Mouse (Mus musculus) cerebellum, adult (tissue): ENCODE measurements at regions not wholly inside any gene's neighbourhood (a gene's known extent, or its start where the extent isn't known, plus 50 kb on each side); places are given as distances from the start of the nearest gene placed in this dataset.
A peak's percentile ranks its signal among the peaks of the same experiment; 100 is the strongest.

Experiments used
- ATAC-seq: cut with Nextera tagmentation; 2 replicates; pipeline ENCODE4 v1.9.2; 2017; ENCODE audit warnings: mild to moderate bottlenecking, moderate library complexity, mixed read lengths; ENCODE audit not compliant: insufficient number of reproducible peaks, low FRiP score, low TSS enrichment

DNA sequence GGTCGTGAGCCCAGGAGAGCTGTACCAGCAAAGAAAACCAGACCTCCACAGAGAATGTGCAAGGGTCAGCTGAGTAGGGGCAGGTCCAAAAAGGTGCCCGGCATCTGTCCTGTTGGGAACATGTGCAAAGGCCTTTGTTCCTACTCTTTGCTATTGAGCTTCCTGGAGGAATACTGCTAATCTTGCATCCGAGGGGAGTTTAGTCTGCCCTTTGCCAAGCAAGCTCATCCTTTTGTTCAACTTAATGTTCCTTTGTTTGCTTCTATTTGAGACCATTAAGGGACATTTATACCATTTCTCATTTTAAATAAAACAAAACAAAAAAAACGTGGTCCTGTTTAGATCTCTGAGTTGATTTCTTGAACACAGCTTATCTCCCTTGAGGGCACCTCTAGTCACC is 166.6 kb downstream of the Dact1 start:
- ATAC-seq, result no peak

DNA sequence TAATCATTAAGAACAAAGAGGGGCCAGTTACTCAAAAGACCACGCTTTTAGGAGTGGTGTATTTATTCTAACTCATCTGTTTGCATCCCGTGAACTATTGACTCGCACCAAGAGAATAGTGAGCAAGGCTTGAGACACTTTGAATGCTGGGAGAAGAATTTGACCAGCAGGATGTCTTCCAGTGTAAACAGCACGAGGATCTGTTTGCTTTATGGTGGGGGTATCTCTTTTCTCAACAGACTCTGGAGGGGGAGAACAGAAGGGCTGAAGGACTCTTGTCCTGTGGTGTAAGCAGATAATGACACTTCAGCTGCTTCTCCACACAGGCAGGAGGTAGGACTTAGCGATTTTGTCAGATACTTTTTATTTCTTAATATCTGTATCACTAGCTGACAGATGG is 168.0 kb downstream of the Dact1 start:
- ATAC-seq, result no peak

DNA sequence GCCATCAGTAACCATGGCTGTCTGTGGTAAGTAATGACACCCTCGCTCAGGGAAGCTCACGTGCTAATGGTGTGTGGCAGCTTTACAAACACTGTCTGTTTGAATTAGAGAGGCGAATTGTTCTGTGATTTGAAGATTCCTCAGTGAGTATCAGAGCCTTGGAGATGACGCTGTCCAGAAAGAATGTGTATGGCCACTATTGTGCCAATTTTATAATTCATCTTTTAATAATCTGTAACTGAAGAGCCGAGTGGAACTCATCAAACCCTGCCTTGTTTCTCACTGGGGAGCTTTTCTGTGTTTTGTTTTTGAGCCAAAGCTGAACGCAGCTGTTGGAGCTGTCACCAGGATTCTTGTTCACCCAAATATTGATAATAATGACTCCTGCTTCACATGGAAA is 171.7 kb downstream of the Dact1 start:
- no peak for ATAC-seq

DNA sequence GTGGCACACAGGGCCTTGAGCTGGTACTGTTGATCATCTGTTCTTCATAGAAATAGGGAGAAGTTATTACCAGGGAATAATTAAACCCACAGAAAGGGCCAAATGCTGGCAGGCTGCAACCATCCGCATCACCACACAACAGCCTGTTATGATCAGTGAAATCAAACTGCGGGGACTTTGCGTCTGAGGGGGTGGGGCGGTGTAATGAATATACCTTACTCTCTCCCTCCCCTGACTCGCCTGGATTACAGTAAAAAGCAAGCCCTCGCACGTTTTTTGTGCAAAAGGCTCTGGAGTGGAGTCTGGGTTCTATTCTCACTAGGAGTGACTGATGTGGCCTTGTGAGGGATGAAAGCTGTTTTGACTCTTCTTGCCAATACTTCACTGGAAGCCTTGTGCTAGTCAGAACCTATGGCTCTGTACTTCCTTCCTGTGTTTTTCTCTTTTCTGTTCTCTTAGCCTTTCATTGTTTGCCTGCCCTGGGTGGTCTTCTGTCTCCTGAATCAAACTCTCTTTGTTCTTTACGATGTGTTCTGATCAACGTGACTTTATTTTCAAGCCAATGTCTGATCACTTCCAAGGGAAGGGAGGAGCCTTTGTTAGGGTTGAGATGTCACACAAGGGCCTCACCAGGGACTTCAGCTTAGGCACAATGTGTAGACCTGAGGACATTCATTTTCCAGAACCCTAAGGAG is 172.4 kb downstream of the Dact1 start:
- ATAC-seq, result no peak

DNA sequence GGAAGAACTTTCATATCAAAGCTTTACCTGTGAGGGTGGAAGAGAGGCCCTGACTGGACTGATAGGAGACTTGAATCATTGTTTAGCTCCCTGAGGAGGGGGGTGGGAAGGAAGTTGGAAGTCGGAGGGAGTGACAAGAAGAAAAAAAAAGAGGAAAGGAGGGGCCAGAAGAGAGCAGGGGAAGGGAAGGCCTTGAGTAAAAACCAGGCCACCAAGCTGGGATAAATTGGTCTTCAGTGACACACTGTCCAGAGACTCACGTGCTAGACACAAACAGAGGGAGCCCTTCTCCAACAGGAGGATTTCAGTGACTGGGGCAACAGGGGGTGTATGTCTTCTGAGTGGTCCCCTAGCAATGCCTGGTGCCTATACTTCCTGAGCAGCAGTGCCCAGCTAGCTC is 172.9 kb downstream of the Dact1 start:
- ATAC-seq, result no peak

DNA sequence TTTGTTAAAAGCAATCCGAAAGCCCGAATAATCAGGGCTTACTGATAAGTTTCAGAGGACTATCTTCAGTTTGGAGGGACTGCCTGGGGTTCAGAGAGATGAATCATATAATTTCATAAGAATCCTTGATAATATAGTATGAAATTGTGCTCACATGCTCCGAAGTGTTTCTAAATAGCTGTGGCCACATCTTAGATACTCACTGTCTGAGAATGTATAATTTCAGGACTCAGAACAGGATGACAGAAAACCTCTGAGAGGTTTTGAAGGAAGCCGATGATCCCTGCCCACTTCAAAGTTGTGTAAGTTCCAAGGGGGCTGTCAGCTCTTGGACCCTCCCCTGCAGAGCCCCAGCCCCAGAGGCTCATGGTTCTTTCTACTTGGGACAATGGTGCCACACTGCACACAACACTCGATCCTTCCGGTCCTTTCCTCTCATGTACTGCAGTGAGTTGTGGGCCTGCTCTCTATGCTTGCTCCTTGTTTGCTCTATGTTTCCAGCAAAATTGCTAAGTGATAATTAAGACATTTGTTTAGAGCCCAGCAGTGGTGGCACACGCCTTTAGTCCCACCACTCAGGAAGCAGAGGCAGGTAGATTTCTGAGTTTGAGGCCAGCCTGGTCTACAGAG is 174.0 kb downstream of the Dact1 start:
- no peak for ATAC-seq

DNA sequence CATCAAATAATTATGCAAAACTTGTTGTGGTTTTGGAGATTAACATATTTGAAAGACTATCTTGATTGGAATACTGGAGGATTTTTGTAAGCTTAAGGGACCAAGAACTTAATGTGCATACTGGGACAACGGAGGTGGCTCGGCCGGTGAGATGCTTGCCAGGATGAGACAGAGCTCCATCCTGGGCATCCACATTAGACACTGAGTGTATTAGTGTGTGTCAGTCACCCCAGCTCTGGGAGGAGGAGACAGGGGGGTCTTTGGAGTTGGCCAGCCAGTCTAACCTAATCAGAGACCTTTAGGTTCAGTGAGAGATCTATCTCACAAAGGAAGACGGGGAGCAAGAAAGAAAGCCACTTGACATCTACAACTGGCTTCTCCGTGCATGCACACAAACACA is 174.6 kb downstream of the Dact1 start:
- no peak for ATAC-seq

DNA sequence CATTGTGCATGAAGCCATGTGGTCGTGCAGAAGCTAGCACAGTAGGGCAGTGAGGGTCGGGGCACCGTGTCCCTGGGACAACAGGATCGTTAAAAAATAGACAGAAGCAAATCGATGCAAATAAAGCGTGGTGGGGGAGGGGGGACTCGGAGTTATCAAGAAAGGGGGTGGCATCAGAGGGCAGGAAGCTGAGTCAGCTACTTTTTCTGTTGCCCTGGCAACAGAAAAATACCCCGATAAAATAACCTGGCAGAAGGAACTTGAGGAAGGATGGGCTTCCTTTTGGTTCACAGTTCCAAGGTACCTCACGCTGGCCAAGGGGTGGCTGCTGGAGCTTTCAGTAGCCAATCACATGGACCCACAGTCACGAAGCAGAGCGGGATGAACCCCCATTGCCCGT is 176.4 kb downstream of the Dact1 start:
- no peak for ATAC-seq

DNA sequence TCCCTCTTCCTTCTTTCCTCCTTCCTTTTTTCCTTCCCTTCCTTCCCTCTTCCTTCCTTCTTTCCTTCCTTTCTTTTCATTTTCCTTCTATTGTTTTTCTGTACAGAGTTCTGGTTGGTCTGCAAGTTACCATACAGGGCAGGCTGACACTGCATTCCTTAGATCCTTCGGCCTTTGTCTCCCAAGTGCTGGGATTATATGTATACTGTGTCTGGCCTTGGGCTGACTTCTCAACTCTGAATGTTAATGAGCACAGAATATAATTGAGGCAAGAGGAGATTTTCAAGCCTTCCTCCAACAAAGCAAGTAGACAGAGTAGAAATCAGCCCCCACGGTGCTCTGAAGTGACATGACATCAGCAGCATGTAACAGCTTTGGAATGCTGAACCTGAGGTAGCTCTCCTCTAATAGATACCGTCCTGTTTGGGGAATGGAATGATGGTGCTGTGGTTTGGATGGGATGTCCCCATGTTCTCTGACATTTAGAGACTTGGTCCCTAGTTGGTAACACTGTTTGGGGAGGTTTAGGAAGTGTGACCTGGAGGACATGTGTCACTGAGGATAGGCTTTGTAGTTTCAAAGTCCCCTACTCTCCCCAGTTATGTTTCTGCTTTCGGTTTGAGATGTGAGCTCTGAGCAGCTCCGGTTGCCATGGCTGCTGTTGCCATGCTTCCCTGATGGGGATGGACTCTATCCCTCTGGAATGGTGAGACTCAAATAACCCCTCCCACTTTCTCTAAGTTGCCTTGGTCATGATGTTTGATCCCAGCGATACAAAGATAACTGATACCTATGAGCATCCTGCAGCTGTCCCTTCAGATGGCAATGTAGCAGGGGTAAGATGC is 178.1 kb downstream of the Dact1 start:
- no peak for ATAC-seq

DNA sequence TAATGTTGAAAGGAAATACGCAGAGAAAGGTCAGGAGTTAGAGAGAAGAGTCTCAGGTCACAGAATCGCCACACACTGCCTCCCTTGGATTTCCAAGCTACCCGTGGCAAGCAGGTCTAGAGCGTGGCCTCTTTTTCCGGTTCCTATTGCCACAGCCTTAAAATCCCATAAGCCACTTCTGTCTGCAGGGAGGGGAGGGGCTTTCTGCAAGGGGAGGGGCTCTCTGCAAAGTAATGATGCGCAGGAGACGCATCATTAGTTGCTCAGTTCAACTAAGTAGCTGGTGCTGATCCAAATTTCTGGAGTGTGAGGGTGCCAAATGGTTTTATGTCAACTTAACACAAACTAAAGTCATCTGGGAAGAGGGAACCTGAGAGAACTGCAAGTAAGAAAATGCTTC is 179.6 kb downstream of the Dact1 start:
- ATAC-seq, result no peak

DNA sequence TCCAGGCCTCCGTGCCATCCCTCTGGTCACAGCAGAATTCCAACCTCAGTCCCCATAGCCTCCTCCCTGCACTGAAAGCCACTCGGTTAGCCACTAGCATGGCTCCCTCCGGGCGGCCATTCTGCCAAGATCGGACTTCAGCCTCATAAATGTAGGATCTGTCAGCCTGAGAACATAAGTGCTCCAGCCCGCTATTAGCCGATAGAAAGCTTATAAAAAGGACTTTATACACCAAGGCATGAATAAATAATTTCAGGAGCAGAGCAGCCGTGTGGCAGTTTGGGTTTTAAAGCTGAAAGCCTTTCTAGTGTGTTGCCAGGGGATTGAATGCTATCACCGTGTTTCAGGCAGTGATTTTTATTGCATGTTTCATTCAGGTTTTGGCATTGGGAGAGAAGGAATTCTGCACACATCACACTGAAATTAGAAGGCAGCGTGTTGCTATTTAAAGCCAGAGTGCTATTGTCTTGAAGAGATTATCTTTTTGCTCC is 185.2 kb downstream of the Dact1 start:
- no peak; the same call in 1 of the 2 replicates for ATAC-seq

DNA sequence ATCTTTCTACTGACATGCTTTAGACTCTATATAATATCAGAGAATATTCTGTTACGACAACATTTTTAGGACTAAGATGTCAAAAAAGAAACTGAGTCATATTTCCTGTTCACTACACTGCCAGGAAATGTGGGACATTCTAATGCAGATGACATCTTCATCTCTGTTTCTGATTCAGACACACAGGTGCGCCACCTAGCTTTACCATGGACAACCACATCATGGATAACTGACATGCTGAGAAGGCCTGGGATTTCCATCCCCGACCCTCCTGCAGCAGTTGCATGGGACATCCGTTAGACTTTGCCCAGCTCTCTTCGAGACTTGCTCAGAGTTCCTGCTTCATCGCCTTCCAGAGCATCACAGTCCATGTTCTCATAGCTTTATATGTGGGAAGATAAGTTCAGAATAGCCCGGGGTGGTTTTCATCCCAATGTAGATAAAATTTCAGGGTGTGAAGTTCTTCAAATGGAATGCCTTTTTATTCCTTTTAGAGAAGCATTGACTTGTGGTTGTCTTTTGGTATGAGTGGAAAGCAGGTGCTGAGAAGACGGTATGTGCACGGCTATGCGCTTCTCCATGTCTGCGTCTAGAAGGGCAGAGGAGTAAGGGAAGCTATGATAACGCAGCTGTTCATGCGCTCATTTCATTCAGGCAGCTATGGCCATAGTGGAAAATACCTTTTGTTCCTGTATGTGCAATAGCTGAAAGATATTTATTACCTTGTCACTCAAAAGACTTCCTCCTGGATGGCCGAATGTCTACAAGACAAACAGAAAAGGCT is 188.8 kb downstream of the Dact1 start:
- ATAC-seq, result no peak

DNA sequence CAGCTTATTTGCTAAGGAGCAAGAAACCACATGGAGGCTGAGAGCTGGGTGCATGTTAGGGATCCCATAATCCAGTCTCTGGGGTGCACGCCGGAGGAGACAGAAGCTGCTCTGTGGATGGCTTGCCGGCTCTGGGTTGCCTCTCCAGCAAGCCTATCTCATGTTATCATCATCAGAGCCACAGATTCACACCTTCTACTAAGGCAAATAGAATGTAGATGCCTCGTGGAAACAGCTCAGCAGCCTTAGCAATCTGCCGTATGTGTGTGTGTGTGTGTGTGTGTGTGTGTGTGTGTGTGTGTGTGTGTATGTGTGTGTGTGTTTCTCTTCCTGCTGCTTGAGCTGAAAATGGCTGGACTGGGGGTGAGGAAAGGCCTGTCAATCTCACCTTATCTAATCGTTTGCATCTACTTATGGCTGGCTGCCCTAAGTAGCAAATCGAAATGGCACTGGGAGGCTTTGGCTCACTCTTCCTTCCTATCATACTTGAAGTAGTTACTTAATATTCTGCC is 191.7 kb downstream of the Dact1 start:
- ATAC-seq, result no peak

DNA sequence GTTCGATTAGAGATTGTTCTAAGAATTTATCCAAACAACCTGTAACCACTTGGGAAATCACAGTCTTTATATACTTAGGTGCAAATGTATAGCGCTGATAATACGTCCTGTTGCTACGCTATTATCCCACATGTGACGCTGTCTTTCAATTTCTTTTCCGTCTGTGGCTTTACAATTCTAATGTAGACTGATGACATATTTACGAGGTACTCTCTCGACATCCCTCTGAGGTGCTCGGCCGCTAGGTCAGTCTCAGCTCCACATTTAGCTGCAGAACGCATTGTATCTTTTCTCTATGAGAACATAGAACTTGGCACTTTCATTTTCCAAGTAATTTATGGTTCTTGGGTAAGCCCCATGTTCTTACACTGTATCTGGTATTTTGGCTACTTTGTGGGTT is 193.6 kb downstream of the Dact1 start:
- no peak for ATAC-seq

DNA sequence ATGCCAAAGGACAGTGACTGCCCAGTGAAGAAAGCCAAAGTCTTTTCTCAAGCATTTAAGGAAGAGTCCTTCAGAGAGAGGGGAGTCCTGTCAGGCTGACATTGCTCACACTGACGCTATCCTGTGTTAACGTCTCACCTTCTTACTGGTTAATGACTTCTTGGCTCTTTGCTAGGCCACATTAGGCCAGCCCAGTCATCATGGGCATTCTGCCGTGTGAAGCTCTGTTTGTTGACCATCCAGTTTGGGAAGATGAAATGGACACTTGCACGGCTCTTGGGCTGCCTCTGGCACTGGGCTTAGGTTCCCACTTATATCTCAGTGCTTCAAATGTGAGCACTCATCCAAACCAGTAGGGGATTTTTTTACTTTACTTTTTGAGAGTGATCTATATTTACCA is 196.5 kb downstream of the Dact1 start:
- ATAC-seq, result no peak

DNA sequence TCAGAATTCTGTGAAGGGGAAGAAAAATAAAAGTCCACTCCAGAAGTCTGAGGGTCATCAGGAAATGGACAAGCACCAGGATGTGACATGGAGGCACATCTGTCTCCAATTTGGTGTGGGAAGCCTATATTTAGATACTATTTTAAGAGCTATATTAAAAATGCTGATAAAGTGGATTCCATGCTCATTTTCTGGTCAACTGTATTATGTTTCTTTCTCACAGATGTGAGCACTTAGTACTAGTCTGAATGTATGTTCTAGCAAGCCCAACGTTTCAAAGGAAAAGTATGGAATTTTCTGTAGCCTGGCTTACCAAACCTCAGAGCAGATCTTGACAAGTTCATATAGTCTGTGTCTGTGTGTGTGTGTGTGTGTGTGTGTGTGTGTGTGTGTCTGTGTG is 197.0 kb downstream of the Dact1 start:
- no peak for ATAC-seq

DNA sequence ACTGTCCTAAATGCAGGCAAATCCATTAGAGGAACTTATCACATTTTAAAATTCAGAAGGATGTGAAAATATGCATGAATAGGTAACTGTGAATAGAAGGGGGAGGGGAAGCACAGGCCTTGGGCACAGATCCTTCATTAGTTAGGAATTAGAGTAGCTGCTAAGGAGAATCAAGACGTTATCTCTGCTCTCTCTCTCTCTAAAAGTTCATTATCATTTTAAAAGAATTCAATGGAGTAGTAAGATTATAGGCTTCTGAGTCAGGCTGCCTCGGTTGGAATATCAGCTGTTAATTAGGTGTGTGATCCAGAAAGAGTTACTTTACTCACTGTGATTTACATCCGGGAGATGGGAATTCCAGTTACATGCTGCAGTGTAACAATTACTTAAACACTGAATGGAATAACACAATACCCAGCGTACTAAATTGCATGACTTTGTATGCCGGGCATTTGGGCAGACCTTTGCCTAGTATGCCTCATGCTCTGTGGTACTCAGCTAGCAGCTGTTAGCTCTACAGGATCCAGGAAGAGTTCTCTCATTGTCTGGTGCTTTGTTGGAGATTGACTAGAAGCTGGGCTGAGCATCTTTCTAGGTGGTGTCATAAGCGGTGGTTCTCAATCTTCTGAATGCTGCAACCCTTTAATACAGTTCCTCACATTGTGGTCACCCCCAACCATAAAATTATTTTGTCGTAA is 203.4 kb downstream of the Dact1 start:
- peak; percentile 61 for ATAC-seq

DNA sequence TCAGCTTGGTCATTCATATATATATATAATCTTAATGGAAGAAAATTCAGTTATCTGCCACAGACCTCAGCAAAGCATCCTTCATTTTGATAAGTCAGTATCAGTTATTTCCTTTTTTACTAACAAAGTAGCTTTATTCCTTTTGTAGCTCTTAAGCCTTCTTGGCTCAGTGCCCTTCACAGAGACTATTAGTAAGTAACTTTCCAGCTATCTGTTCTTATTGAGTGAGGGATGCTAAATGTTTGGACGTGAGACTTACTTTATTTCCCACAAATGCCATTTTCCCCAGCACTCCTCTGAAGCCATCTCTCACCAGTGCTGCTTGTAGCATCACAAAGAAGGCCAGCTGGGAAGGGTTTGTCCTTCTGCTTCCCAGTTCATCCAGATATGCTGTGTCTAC is 209.8 kb downstream of the Dact1 start:
- no peak for ATAC-seq

DNA sequence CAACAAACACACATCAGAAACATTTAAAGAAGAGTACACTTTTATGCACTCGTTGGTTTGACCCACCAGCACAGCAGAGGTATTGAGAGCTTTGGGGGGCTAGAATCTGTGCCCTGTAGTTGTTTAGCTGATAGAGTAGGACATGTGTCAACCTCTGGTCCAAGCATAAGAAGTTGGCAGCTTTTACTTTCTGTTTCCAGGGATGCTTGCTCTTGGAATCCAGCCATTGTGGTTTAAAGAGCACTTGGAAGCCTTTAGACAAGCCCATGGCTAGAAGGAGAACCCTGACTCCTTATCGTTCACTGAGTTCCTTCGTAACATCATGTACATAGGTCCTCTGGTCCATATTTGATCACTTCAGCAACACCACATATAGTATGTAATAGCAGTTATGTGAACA is 212.3 kb downstream of the Dact1 start:
- no peak for ATAC-seq

DNA sequence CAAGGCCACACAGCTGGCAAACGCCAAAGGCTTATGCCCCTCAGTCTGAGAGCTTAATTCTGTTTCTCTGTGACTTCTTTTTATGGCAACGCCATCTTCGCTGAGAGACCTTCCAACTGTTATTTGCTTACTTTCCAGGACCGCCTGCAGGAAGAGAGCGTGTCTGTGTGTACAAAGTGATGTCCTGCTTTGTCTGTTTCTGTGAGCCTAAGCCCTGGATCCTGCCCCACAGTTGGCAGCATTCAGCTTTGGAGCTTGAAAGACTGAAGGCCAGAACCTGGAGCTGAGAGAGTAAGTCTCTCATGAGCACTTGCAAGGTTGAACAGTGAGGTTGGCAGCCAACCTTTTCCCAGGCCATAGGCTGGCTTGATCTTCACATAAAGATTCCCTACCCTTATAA is 212.8 kb downstream of the Dact1 start:
- ATAC-seq, result 0 out of 2 replicates have a peak, but pooled peaks have one; percentile 52
